Mouse (Mus musculus) layer of hippocampus, postnatal 10 days (tissue): ENCODE measurements around the gene Wbp2. TPM values are rescaled to one million over a fixed set of nuclear protein-coding genes. Genes with fewer than 3 reads are reported as not detected.

Experiments used
- DNase-seq, 2 experiments: peaks; one replicate each; pipeline ENCODE4 v3.0.0; 2021; ENCODE audit warnings: low spot score in 2 of 2
- total RNA-seq, 2 experiments: library from RNA; stranded (reverse); gene quantifications; 2 replicates each; pipeline ENCODE4 v1.2.3; 2021

Wbp2 gene
- total RNA-seq, 2 experiments from 2014 or later: 199 to 238 TPM

DNA sequence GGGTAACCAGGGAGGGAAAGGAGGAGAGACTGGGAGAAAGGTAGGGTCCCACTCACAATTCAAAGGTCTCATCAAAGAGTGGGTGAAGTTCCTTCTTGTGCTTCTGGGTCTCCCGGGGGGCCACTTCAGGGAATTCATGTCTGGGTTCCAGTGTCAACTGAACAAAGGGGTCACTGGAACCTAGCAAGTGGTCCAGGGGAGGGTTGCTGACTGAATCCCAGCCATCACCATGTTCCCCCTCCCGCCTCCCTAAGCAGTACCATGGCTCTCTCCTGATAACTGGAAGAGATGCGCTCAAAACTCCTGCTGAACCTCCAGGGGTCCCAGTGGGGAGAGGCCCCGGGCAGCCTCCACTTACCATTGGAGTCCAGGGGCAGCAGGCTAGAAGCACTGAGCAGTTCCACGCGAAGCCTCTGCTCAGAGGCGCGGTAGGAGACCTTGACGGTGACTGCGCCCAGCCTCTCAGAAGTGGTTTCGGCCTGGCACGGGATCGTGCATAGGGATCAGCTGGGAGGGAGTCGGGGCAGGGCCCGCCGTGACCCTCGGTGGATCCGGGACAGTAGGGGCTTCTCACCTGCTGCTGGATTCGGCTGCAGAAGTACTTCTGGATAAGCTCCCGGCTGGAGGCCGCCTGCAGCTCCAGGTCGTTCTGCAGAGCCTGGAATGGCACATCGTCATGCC lies 22.5 kb downstream of the Wbp2 start:
- no peak for DNase-seq

DNA sequence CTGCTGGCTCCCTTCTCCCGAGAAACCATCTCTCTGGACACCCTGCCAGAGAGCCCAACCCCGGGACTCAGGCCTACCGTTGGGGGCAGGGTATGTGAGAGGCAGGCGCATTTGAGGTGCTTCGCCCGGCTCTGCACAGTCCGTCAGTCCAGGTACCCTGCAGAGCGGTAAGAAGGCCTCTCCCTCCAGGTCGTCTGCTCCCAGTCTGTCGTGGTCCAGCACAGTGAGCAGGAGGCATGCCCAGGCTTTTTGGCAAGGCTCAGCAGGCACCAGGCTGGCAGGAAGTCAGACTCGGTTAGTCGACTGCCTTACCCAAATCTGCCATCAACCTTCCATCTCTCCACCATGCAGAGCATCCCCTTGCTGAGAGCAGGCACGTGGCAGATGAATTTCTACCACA lies 23.2 kb downstream of the Wbp2 start:
- peak; percentile 64 to 70 for DNase-seq

- no peak for DNase-seq
Observed at GRCm38 (mm10) chr11:116062521-116062920, 24.3 kb downstream of the Wbp2 start.

DNA sequence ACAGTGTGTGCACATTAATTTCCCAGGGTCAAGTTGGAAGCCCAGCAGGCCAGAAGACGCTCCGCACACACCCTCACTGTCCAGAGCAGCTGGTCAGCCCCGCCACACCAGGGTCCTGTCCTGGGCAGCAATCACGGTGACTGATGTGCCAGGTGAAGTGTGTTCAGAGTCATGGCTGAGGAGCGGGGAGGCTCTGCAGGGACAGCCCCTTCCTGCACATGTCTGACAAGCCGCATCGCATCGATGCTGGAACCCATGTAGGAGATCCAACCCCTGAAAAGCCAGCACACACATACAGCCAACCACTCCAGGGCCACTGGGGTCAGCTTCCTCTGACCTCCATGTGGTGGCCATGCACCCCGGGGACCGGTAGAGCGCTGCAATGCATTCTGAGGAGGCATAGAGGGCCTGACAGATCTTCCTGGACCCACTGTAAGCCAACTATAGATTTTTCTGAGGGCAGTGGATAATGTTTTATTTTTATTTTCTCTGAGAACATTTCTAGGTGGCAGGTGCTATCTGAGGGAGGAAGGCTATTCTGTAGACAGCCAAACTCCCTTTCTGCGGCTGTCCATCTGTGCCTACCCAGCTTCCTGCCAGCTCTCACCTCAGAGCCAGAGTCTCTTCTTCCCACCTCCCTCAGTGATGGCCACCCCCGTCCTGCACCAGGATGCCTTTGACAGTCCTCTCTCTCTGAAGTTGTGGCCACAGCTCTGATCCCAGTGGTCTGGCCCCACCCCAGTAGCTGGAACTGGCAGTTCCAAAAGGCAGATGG lies 25.0 kb downstream of the Wbp2 start:
- no peak for DNase-seq

DNA sequence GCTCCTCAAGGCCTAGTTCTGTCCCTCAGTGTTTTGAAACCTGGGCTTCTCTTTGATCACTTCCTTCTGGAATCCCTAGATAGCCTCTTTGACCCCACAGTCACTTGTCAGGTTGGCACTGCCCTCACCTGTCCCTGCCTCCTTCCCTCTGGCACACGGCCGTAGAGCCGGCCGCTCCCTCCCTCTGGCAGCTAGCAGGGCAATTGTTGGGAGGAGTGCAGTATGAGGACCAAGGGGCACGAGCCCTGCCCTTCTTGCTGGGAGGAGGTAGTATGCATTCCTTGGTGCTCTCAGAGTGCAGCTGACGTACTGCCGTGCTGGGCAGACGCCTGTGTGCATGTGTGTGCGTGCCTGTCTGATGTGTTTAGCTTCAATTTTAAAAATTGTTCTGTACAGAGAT lies 26.2 kb downstream of the Wbp2 start:
- DNase-seq: no peak

DNA sequence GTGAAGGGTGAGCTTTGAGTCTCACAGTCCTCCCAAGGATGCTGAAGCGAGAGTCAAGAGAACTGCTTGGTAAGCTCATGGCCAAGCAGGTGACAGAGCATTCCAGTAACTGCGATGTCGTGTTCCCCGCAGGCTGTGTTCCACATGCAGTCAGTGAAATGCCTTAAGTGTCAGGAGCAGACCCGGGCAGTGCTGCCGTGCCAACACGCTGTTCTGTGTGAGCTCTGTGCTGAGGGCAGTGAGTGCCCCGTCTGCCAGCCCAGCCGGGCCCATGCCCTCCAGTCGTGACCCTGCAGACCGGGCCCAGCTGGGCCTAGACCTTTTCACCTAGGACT lies 27.1 kb downstream of the Wbp2 start:
- DNase-seq: no peak

DNA sequence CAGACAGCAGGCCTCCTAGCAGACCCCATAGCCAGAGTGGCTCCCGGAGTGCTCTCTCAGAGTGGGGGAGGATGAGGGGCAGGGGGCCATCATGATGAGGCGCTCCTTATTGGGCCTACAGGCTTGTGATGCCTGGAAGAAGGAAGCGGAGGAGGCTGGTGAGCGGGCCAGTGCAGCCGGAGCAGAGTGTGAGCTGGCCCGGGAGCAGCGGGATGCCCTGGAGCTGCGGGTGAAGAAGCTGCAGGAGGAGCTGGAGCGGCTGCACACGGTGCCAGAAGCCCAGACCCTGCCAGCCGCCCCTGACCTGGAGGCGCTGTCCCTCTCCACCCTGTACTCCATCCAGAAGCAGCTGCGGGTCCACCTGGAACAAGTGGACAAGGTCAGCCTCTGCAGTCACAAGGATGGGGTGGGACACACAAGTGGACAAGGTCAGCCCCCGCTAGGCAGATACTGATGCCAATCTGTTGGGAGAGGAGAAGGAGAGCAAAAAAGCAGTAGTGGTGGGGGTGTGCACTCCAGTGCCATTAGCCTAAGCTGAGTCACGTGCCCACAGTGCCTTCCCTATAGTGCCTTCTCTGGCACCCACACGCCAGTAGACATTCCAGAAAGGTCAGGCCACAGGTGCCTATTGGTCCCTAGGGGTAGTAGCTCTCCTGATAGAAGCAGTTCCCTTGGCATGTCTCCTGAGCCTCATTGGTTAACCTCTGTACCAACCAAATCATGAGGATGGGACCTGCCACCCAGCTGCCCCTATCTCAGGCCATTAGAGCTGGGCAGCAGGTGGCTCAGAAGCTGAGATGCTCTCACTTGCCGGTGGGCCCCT lies 27.7 kb downstream of the Wbp2 start:
- DNase-seq: no peak

GRCm38 (mm10) chr11:116058022-116058614 lies 28.7 kb downstream of the Wbp2 start:
- no peak for DNase-seq

- DNase-seq: no peak
Observed at GRCm38 (mm10) chr11:116057237-116057881, 29.4 kb downstream of the Wbp2 start.

GRCm38 (mm10) chr11:116055873-116056272 lies 30.9 kb downstream of the Wbp2 start:
- DNase-seq: no peak

GRCm38 (mm10) chr11:116053510-116054229 lies 33.1 kb downstream of the Wbp2 start:
- DNase-seq: no peak

GRCm38 (mm10) chr11:116050196-116050595 lies 36.6 kb downstream of the Wbp2 start:
- DNase-seq: no peak

DNA sequence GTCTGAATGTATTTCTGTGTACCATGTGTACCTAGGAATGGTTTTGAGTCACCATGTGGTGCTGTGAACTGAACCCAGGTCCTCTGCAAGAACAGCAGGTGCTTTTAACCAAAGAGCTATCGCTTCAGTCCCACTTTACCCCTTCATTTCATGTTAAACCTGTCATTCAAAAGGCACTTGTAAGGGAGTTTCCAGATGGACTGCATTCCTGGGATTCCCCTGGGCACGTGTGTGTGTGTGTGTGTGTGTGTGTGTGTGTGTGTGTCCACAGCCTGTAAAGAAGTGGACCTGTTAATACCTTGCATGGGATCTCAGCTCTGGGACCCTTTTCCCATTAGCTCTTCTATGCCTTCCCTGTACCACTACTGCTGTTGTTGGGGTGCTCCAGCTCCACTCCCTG lies 37.2 kb downstream of the Wbp2 start:
- no peak for DNase-seq

DNA sequence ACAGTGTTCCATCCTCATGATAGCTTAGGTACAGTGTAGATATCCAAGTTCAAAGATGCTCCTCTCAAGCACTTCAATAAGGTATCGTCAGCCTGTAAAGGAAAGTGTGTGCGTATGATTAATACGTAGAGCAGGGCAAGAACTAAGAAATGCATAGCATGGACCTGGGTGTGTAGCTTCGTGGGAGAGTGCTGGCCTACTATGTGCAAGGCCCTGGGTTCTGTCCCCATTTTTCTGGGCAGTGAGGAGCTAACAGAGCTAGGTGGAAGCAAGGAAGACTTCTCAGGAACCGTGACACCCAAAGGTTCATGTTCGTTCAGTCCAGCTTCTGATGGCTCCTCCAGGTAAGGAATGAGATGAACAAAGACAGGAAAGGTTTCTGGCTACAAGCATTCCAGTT lies 41.6 kb downstream of the Wbp2 start:
- no peak for DNase-seq

DNA sequence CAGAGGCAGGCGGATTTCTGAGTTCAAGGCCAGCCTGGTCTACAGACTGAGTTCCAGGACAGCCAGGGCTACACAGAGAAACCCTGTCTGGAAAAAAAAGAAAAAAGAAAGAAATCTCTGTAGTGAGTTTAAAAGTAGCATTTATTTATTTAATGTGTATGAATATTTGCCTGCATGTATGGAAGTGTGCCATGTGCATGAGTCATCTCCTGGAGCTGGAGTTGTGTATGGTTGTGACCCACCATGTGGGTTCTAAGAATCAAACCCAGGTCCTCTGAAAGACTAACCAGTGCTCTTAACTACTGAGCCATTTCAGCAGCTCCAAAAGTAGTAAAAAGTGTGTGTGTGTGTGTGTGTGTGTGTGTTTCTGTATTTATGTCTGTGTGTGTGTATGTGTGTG lies 43.5 kb downstream of the Wbp2 start:
- DNase-seq: no peak

GRCm38 (mm10) chr11:116042372-116043138 lies 44.2 kb downstream of the Wbp2 start:
- no peak for DNase-seq

GRCm38 (mm10) chr11:116041833-116042232 lies 45.0 kb downstream of the Wbp2 start:
- no peak for DNase-seq

GRCm38 (mm10) chr11:116040593-116040992 lies 46.2 kb downstream of the Wbp2 start:
- no peak for DNase-seq

DNA sequence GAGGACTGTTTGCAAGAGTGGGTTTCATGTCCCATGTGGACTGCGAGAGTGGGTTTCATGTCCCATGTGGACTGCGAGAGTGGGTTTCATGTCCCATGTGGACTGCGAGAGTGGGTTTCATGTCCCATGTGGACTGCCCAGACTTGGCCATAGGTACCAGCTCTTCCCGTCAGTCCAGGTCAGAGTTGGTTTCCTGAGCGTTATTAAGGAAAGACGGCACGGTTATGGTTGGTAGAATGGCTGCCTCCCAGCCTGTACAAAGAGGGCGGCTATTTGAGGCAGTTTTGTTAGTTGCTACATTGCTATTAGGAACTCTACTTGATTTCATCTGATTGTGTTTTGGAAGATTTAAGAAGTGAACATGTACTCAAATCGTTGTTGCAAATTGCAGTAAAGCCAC lies 49.0 kb downstream of the Wbp2 start:
- no peak for DNase-seq

DNA sequence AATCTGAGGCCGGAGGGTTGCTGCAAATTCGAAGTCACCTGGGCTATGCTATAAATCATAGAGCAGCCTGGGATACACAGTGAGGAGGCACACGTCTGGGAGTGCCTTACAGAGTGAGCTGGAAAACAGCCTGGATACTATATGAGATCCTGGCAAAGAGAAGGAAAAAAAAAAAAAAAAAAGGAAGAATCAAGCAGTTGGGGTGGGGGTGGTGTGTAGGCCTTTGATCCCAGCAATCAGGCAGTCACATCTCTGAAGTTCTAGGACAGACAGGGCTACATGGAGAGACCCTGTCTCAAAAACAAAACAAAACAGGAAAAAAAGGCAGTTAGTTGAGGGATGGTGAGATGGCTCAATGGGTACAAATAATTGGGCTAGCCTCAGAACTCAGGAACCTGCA lies 50.1 kb downstream of the Wbp2 start:
- no peak for DNase-seq
